Mouse (Mus musculus) midbrain, embryonic 11.5 days (tissue): Measurements from ENCODE around the gene Trmt10a. TPM values are rescaled to one million over a fixed set of nuclear protein-coding genes. Genes with fewer than 3 reads are reported as not detected.
"Not testable (repeated sequence)": the region's sequence is repeated elsewhere in the genome, so short reads cannot be mapped to it uniquely, and the experiment has no call there.

Source experiments
- ATAC-seq: fragments of 200-750 bp; cut with Nextera tagmentation; 2 replicates; pipeline ENCODE4 v1.8.0; 2017; ENCODE audit warnings: moderate TSS enrichment, moderate library complexity; ENCODE audit not compliant: low FRiP score
- DNase-seq: peaks from one replicate; pipeline ENCODE4 v3.0.0; 2015; ENCODE audit warnings: low spot score; ENCODE audit errors: missing footprints
- H3K27ac ChIP-seq: fragments of 300-500 bp; sonication (generic); 2 replicates; pipeline ENCODE4 v1.5.1; 2014; ENCODE audit warnings: low read depth, low read length
- H3K27me3 ChIP-seq: fragments of 300-500 bp; sonication (generic); 2 replicates; pipeline ENCODE4 v1.6.1; 2014; ENCODE audit warnings: mild to moderate bottlenecking, low read length, moderate library complexity, mixed read lengths; ENCODE audit not compliant: control insufficient read depth, insufficient read depth
- H3K36me3 ChIP-seq: fragments of 300-500 bp; sonication (generic); 2 replicates; pipeline ENCODE4 v1.6.1; 2014; ENCODE audit warnings: mild to moderate bottlenecking, low read length, moderate library complexity, mixed read lengths; ENCODE audit not compliant: control insufficient read depth, insufficient read depth
- H3K4me1 ChIP-seq: fragments of 300-500 bp; sonication (generic); 2 replicates; pipeline ENCODE4 v1.6.1; 2014; ENCODE audit warnings: low read length; ENCODE audit not compliant: control insufficient read depth, insufficient read depth
- H3K4me2 ChIP-seq: fragments of 300-500 bp; sonication (generic); 2 replicates; pipeline ENCODE4 v1.6.1; 2014; ENCODE audit warnings: mild to moderate bottlenecking, moderate library complexity
- H3K4me3 ChIP-seq: fragments of 300-500 bp; sonication (generic); 2 replicates; pipeline ENCODE4 v1.5.1; 2014; ENCODE audit warnings: low read depth, low read length
- H3K9ac ChIP-seq: fragments of 300-500 bp; sonication (generic); 2 replicates; pipeline ENCODE4 v1.6.1; 2014; ENCODE audit warnings: low read length
- H3K9me3 ChIP-seq: fragments of 300-500 bp; sonication (generic); 2 replicates; pipeline ENCODE4 v1.6.1; 2016; ENCODE audit warnings: low read length; ENCODE audit not compliant: control insufficient read depth
- WGBS: fragments of 180-500 bp; shearing (Covaris S2); extraction: QIAGEN DNeasy Blood & Tissue Kit; methylation state at CpG from one replicate; pipeline ENCODE4 v1.1.7; 2014; 5-methylcytosine and 5-hydroxymethylcytosine counted together
- polyA plus RNA-seq: library from polyadenylated mRNA; unstranded; fragments of >200 nt; fragmentation: Nextera tagmentation; extraction: Ambion mirVana; gene quantifications from 2 replicates; pipeline ENCODE4 v1.2.1, GENCODE M21; 2014

Gene Trmt10a
- polyA plus RNA-seq, 1 experiment from 2014 or later, result 14.9 TPM

DNA sequence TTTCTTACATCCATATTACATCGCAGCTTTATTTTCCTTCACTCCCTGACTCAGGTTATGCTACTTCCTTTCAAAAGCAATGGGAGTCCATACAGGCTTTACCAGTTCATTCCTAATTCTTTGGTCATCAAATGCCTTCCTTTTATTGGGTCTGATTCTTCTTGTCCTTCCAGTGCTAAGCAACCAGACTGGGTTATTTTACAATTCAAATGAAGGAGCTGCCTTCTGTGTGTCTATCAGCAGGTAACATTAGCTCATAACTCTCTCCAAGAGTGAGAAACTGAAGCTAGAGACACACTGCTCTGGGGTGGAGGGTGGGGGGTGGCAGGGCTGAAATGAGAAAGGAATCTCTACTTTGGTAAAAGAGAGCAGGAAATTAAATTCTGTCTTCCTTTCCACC lies 12.6 kb upstream of the Trmt10a start:
- Histone ChIP-seq H3K27ac (no peak overlapping the region), H3K4me3 (no peak overlapping the region), H3K27me3 (no peaks in the 10 kb centered on the region), H3K9me3 (no peaks in the 10 kb centered on the region), H3K9ac (no peak overlapping the region), H3K4me2 (no peak overlapping the region), H3K4me1 (peaks cover 5% of the 10 kb centered on the region; the same call in 1 of the 2 replicates), H3K36me3 (no peaks in the 10 kb centered on the region)
- DNase-seq, result no peak
- WGBS, result 42% methylated on average over 1 of the region's 1 CpGs
- ATAC-seq, result no peak

GRCm38 (mm10) chr3:138131168-138131567 lies 12.1 kb upstream of the Trmt10a start:
- Histone ChIP-seq H3K27me3 (no peaks in the 10 kb centered on the region), H3K4me1 (peaks cover 5% of the 10 kb centered on the region; the same call in 1 of the 2 replicates), H3K36me3 (no peaks in the 10 kb centered on the region), H3K4me3 (no peak overlapping the region), H3K4me2 (no peak overlapping the region), H3K9ac (no peak overlapping the region), H3K27ac (no peak overlapping the region), H3K9me3 (no peaks in the 10 kb centered on the region)
- ATAC-seq (no peak), DNase-seq (no peak)
- WGBS, result 59% methylated on average over 9 of the region's 9 CpGs

DNA sequence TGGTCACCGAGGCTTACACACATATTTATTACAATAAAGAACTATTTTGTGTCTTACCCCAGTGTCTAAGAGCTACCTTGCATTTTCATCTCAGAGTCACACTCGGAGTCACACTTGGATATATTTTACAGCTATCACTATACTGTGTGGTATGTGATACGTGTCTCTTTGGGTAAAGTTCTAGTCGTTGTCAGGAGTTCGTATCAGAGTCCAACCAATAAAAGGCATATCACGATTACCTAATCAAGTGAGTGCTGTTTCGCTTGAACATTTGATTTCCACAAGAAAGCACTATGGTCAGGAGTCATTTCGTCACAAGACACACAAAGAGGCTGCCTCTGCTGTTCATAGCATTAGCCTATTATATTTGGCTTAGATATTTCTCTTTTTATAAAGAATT lies 9.8 kb upstream of the Trmt10a start:
- no peak overlapping the region for H3K27ac ChIP-seq
- H3K4me2 ChIP-seq, result no peak overlapping the region
- no peak overlapping the region for H3K9ac ChIP-seq
- H3K27me3 ChIP-seq, result no peaks in the 10 kb centered on the region
- peaks cover 5% of the 10 kb centered on the region; the same call in 1 of the 2 replicates for H3K4me1 ChIP-seq
- no peaks in the 10 kb centered on the region for H3K9me3 ChIP-seq
- DNase-seq (no peak), ATAC-seq (no peak)
- no peaks in the 10 kb centered on the region for H3K36me3 ChIP-seq
- WGBS, result 92% methylated on average over 8 of the region's 8 CpGs
- H3K4me3 ChIP-seq, result no peak overlapping the region

DNA sequence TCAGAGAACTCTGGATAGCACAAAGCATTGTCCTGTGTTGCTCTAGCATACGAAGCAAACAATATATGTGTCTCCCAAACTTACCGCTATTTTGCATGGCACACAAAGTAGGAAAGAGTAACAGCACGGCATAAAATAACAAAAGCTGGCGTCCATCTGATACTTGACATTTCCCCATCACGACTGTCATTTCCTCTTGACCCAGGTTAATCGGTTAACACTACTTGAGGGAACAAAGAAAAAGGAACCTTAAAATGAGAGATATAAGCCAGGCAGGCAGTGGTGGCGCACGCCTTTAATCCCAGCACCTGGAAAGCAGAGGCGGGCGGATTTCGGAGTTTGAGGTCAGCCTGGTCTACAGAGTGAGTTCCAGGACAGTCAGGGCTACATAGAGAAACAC lies 9.3 kb upstream of the Trmt10a start:
- 88% methylated on average over 11 of the region's 11 CpGs for WGBS

GRCm38 (mm10) chr3:138134528-138134927 lies 8.7 kb upstream of the Trmt10a start:
- no peak for DNase-seq
- Histone ChIP-seq H3K9me3 (no peaks in the 10 kb centered on the region), H3K9ac (no peak overlapping the region), H3K4me2 (no peak overlapping the region), H3K27me3 (no peaks in the 10 kb centered on the region), H3K4me3 (no peak overlapping the region), H3K4me1 (peaks cover 5% of the 10 kb centered on the region; the same call in 1 of the 2 replicates), H3K36me3 (no peaks in the 10 kb centered on the region), H3K27ac (no peak overlapping the region)
- 90% methylated on average over 1 of the region's 1 CpGs for WGBS
- ATAC-seq, result no peak

More for the DNA sequence above, 9.3 kb upstream of the Trmt10a start:
- DNase-seq, result no peak
- no peak overlapping the region for H3K4me2 ChIP-seq
- ATAC-seq, result no peak
- H3K9ac ChIP-seq, result no peak overlapping the region
- H3K9me3 ChIP-seq, result no peaks in the 10 kb centered on the region
- peaks cover 5% of the 10 kb centered on the region; the same call in 1 of the 2 replicates for H3K4me1 ChIP-seq
- H3K4me3 ChIP-seq, result no peak overlapping the region
- H3K27ac ChIP-seq, result no peak overlapping the region
- no peaks in the 10 kb centered on the region for H3K36me3 ChIP-seq
- H3K27me3 ChIP-seq, result no peaks in the 10 kb centered on the region

DNA sequence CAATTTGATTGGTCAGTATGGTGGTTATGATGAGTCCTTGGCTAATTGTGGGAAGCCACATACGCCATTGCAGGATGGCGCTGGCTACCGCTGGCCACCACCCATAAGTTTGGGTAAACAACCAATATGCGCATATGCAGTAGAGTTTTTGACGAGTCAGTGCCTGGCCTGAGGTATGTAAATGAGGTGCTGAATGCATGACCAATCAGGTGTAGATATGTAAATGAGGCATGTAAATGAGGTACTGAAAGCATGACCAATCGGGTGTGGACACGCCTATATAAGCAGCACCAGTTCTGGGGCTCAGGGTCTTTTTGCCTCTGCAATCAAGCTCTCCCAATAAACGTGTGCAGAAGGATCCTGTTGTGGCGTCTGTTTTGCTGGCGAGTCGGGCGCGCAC lies 5.1 kb upstream of the Trmt10a start:
- not testable (repeated sequence) for H3K36me3 ChIP-seq, DNase-seq, H3K4me3 ChIP-seq, H3K27me3 ChIP-seq, H3K9ac ChIP-seq, ATAC-seq, H3K9me3 ChIP-seq, H3K4me1 ChIP-seq, H3K27ac ChIP-seq, H3K4me2 ChIP-seq
- 97% methylated on average over 13 of the region's 13 CpGs for WGBS

DNA sequence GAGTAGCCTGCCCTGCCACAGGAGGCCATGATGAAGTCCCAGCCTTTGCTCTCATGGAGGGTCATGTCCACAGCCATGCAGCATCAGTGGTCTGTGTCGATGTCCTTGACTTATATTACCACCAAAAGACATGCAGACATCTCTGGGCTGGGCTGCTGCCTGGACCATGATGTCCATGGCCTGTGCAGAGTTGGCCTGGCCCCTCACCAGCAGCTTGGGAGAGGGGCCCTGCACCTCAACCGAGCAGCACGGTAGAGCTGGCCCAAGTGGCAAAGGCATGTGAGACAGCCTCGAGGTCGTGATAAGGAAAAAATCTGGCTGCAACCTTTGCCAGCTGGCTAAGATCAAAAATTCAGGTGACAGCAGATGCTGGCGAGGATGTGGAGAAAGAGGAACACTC lies 3.6 kb upstream of the Trmt10a start:
- ATAC-seq (no peak), DNase-seq (no peak)
- H3K4me1 ChIP-seq, result no peaks in the 10 kb centered on the region
- H3K9me3 ChIP-seq, result no peaks in the 10 kb centered on the region
- H3K4me2 ChIP-seq, result no peak overlapping the region
- H3K27ac ChIP-seq, result no peak overlapping the region
- H3K36me3 ChIP-seq, result no peaks in the 10 kb centered on the region
- H3K27me3 ChIP-seq, result no peaks in the 10 kb centered on the region
- WGBS, result 94% methylated on average over 6 of the region's 6 CpGs
- H3K9ac ChIP-seq, result no peak overlapping the region
- H3K4me3 ChIP-seq, result no peak overlapping the region

GRCm38 (mm10) chr3:138142052-138142732 lies 1.1 kb upstream of the Trmt10a start:
- DNase-seq (peak; percentile 86), ATAC-seq (no peak)
- H3K4me3 ChIP-seq, result no peak overlapping the region
- 70% methylated on average over 4 of the region's 4 CpGs for WGBS
- peak overlapping the region; percentile 44 for H3K4me2 ChIP-seq
- no peaks in the 10 kb centered on the region for H3K9me3 ChIP-seq
- no peaks in the 10 kb centered on the region for H3K4me1 ChIP-seq
- H3K36me3 ChIP-seq, result no peaks in the 10 kb centered on the region
- H3K27ac ChIP-seq, result no peak overlapping the region
- no peaks in the 10 kb centered on the region for H3K27me3 ChIP-seq
- no peak overlapping the region for H3K9ac ChIP-seq

- ATAC-seq (no peak), DNase-seq (no peak)
- Histone ChIP-seq H3K36me3 (no peaks in the 10 kb centered on the region), H3K27ac (peak overlapping the region; percentile 98; the same call in 1 of the 2 replicates), H3K4me2 (peak overlapping the region; percentile 44), H3K27me3 (no peaks in the 10 kb centered on the region), H3K9me3 (no peaks in the 10 kb centered on the region), H3K4me1 (no peaks in the 10 kb centered on the region), H3K9ac (peak overlapping the region; percentile 82; the same call in 1 of the 2 replicates), H3K4me3 (peak overlapping the region; percentile 38)
- 11% methylated on average over 12 of the region's 12 CpGs for WGBS
Observed at GRCm38 (mm10) chr3:138142733-138143314, 424 bp upstream of the Trmt10a start.
